15 mouse cellular contexts compared by ENCODE assay signal in genomic region chr13:58700021-58700420, GRCm38 (mm10).
"Had no signal": no experiment of that assay in that cellular context is flagged by ENCODE, and none has a peak within 500 bp of the region (broad histone marks: within the 10 kb centered on the region; RNA-seq: fewer than 3 reads in every experiment).

No protein-coding gene starts in this region.

- DNase-seq: layer of hippocampus, postnatal 36 days; liver, embryonic 13.5 days; lung, adult 2 months; lung, postnatal 14 days; lung, postnatal 4 days; thymus, adult 2 months; thymus, postnatal 14 days; thymus, postnatal 4 days had no signal

- H3K4me1 ChIP-seq: liver, embryonic 13.5 days; midbrain, embryonic 15.5 days; neural tube, embryonic 15.5 days had no signal

- H3K4me2 ChIP-seq: liver, embryonic 13.5 days; midbrain, embryonic 11.5 days; midbrain, embryonic 15.5 days; neural tube, embryonic 12.5 days; neural tube, embryonic 15.5 days had no signal

- H3K9ac ChIP-seq: liver, embryonic 13.5 days; midbrain, embryonic 15.5 days; neural tube, embryonic 12.5 days; neural tube, embryonic 15.5 days had no signal

- H3K27ac ChIP-seq: kidney, postnatal 0 days; layer of hippocampus, adult 2 months; left cerebral cortex, adult 2 months; liver, embryonic 13.5 days; midbrain, embryonic 15.5 days; neural tube, embryonic 12.5 days; neural tube, embryonic 15.5 days had no signal

- ATAC-seq: midbrain, embryonic 15.5 days had no signal

- H3K4me3 ChIP-seq: layer of hippocampus, adult 2 months; left cerebral cortex, adult 2 months; liver, embryonic 13.5 days; midbrain, embryonic 15.5 days; neural tube, embryonic 12.5 days; neural tube, embryonic 15.5 days had no signal

- H3K9me3 ChIP-seq: liver, embryonic 13.5 days; midbrain, embryonic 15.5 days; neural tube, embryonic 12.5 days; neural tube, embryonic 15.5 days had no signal

- H3K27me3 ChIP-seq: liver, embryonic 13.5 days; midbrain, embryonic 15.5 days; neural tube, embryonic 12.5 days; neural tube, embryonic 15.5 days had no signal

- H3K36me3 ChIP-seq: liver, embryonic 13.5 days; midbrain, embryonic 15.5 days; neural tube, embryonic 12.5 days; neural tube, embryonic 15.5 days had no signal
